Mouse (Mus musculus) cerebellum, adult 8-10 months (tissue): Measurements from ENCODE around the gene Zdhhc11.
"Not testable (repeated sequence)": the region's sequence is repeated elsewhere in the genome, so short reads cannot be mapped to it uniquely, and the experiment has no call there.

Experiments used
- DNase-seq: peaks from one replicate; pipeline ENCODE4 v3.0.0; 2022

Gene Zdhhc11

DNA sequence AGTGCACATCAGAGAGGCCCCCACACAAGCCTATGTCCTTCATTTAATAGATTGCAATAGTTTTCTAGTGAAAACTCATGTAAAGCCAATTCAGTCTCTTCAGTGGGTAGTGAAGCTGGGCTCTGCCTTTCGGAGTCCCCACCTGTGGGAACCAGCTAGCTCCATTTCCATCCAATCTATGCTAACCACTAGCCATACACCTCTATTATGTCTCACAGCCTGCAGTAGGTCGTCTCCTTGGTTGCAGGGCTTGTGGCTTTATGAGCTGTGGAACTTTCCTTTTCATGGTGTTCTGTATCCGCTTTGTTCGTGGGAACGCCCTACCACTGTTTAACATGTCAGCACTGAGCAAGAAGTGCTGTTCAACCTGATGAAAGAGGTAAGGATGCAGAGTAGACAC is at the start of gene Zdhhc11:
Gene Zdhhc11 (plus strand): TSS at position 301 of the 400 bp plus-strand sequence.
- DNase-seq = no peak

DNA sequence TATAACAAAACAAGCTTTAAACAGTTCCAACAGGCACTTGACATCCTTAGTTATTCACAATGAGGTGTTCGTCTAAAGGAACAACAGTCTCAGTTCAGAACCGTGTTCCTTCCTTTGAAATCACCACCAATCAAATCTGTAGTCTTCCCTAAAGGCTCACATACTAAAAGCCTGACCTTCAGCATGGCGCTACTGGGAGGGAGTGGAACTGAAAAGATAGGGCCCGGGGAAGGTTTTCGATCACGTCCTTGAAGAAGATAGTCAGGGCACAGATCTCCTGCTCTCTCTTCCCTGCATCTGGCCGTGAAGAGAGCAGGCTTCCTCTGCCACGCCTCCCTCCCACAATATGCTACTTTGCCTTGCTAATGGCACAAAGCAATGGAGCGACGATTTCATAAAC is 31.4 kb upstream of the Zdhhc11 start:
- DNase-seq = no peak

- DNase-seq = no peak
These were observed 26.7 kb upstream of the Zdhhc11 start for GRCm38 (mm10) chr13:73936938-73937320.

DNA sequence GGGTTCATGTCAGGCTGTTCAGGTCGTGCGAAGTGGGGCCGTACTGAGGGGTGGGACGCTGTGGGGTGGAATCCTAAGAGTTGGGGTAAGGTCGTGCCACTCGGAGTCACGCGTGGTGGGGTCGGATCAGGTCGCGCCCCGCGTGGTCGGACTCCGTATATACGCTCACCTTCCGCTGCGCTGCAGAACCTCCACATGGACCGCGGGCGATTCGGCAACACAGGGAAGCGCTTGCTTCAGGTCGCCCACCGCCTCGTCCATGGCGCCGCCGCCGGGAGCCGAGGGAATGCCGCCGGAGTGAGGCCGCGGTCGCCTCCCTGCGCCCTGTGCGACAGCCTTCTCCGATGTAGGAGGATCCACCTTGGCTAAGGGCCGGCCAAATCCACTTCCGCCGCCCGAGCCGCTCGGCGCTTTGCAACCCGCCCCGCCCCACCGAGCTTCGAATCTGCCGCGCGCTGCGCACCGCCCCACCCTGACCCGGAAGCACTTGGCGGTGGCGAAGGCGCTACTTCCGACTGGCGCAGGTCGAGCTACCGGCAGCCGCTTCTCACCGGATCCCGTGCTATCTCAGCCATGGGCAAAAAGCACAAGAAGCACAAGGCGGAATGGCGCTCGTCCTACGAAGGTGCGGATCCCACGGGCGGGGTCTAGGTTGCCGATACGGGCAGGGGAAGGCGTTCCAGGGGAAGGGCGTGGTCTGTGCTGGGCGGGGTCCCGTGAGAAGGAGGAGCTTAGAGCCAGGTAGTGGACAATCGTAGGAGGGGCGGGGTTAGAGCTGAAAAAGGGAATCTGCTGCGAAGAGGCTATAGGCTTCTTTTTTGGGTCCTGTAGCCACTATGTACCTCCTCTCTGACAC is 26.1 kb upstream of the Zdhhc11 start, which contains the start of the genes Trip13 and Brd9:
Gene Trip13 (minus strand): TSS at position 464 of the 856 bp plus-strand sequence.
Gene Brd9 (plus strand): TSS at position 491 of the 856 bp plus-strand sequence.
- peak; percentile 91 for DNase-seq

DNA sequence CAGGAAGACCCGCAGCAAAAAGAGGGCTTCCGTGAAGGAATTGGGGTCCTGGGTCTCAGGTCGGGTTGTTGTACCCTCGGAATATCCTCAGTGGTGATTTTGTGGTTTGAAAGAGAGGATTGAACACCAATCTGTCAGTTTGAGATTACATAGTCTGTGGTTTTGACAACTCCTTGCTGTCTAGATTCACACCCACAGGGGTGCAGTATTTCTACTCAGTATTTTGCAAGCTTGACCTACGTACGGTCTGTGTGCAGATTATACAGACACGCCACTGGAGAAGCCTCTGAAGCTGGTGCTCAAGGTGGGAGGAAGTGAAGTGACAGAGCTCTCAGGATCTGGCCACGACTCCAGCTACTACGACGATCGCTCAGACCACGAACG is 25.5 kb upstream of the Zdhhc11 start:
- DNase-seq = no peak

DNA sequence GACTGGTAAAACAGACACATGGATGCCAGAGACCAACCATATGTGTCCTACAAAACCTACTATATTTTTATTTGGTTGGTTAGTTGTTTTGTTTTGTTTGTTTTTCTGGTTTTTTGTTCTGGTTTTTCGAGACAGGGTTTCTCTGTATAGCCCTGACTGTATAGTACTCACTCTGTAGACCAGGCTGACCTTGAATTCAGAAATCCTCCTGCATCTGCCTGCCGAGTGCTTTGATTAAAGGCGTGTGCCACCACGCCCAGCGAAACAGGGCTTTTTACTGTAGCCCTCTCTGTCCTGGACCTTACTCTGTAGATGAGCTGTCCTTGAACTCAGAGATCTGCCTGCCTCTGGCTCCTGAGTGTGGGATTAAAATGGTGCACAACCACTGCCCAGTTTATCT is 24.6 kb upstream of the Zdhhc11 start:
- no peak for DNase-seq

GRCm38 (mm10) chr13:73944606-73945005 is 19.0 kb upstream of the Zdhhc11 start:
- DNase-seq = no peak

DNA sequence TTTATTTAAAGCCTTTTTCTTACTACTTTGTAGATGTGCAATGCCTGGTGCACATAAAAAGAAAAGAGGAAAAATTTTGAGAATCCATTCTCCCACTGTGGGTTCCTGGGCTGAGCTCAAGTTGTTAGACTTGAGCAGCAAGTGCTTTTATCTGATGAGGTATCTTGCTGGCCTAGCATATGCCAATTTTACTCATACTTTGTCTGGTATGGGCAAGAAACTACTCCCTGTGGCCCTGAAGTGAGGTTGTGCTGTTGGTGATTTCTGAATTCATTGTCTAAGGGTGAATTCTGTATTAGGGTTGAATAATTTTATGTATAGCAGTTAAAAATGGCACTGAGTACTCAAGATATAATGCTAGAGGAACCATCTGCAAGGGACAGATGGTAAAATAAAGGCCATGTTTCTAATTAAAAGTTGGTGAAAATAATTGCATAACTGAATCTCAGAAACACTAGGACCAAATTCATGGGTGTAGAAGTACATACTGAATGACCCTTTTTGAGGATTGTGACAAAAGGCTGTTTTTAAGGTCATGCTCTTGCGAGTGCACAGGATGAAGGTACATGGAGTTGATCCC is 10.0 kb upstream of the Zdhhc11 start:
- no peak for DNase-seq

DNA sequence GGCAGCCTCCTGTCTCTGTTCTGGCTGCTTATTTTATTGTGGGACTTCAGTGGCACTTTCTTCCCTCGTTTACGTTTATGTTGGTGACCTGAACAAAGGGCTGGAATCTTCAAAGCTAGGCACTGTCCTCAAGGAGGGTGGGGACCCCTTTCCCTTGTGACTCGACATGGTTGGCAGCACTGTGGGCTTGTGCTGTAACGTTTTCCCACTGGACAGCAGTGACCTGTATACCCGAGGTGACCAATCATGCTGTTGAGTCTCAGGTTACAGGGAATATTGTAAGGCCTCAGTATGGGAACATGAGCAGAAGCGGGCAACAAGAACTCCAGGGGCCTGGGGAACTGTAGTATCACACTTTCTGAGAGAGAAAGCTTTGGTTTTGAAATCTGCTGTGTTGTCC is 9.0 kb upstream of the Zdhhc11 start:
- no peak for DNase-seq

GRCm38 (mm10) chr13:73955531-73955930 is 8.1 kb upstream of the Zdhhc11 start:
- no peak for DNase-seq

GRCm38 (mm10) chr13:73960117-73960652 is 3.5 kb upstream of the Zdhhc11 start:
- DNase-seq = no peak

GRCm38 (mm10) chr13:73961177-73961576 is 2.5 kb upstream of the Zdhhc11 start:
- no peak for DNase-seq

DNA sequence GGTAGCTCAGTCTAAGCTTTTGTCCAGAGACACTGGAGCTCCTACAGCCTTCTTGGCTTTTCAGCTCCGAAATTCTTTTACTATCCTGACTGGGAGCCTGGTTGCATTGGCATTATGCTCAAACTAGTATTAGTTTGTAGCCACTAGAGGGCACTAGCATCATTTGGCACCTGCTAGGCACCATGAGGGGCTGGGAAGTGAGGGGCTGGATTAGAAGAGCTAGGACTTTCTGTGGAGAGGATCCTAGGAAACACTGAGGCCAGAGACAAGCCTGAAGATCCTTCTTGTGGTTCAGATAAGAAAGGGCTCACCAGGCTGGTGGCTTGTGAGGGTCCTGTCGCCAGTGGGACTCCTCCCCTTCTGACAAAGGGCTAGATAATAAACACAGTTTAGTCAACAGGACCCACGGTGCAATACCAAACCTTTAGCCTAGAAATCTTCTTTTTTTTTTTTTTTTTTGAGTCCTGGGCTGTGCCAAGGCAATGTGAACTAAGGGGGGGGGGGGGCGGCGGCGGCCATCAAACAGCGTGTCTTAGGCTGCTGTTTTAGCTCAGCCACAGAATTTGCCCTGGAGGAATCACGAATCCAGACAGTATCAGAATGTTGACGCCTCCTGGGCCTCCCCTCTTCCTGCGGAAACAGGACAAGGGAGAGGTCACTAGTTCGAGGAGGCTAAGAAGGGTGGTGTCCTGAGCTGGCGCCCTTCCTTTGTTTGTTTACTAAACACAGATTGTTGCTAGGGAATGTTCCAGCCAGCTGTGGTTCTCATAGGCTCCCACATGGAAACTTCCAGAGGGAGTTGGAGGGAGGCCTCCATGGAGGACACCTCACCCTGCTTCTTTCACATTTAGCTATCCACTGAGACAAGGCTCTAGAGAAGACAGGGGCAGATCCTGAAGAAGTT is 7.1 kb downstream of the Zdhhc11 start:
- DNase-seq = peak; percentile 53

- no peak for DNase-seq
These were observed 10.9 kb downstream of the Zdhhc11 start for GRCm38 (mm10) chr13:73974523-73974922.

DNA sequence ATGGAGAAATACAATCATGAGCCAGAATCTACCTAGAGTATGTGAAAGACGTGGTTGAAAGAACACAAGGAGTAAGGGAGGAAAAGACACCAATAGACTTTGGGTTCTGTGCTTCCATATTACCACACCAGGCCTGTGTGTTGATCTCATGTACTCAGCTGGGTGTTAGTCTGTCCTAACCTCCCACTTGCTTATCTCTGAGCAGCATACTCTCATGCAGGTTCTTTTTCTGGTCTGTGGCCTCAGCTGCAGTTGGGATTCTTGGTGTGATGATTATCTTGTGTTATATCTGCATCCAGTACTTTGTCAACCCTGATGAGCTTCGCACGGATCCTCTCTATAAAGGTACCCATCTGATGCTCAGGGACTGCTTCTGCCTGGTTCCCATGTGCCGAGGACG is 13.3 kb downstream of the Zdhhc11 start:
- DNase-seq = no peak

DNA sequence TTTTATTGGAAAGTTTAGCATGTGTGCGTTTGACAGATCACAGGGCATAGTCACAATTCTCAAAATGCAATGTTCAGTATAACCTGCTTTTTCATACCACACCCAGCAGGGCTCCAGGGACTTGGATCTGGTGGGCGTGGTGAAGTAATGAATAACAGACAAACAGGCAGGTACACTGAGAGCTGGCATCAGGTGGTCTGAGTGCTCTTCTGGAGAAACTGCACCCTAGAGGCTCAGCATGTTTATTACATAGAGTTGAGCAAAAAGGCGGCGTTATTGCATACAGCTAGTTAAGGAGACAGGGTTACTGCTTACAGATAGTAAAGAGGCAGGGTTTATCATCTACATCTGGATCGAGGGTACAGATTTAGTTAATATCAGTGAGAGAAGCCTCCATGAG is 26.7 kb downstream of the Zdhhc11 start:
- no peak for DNase-seq

GRCm38 (mm10) chr13:73990761-73991160 is 27.1 kb downstream of the Zdhhc11 start:
- DNase-seq = no peak

GRCm38 (mm10) chr13:73991267-73991666 is 27.6 kb downstream of the Zdhhc11 start:
- no peak for DNase-seq

GRCm38 (mm10) chr13:73996456-73996855 is 32.8 kb downstream of the Zdhhc11 start:
- no peak for DNase-seq

DNA sequence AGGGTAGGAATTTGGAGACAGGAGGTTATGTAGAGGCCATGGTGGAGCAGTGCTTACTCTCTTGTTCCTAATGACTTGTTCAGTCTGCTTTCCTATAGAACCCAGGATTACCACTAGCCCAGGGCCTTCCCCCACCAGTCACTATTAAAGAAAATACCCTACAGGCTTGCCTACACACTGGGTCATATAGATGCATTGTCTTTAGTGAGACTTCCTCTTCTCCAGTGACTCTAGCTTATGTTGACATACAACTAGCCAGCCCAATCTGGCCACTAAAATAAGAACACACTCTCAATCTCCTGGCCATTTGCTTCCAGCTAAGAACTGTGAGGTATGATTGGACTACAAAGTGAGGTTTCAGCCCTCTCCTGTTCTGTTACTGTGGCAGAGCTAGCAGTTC is 36.9 kb downstream of the Zdhhc11 start:
- no peak for DNase-seq

DNA sequence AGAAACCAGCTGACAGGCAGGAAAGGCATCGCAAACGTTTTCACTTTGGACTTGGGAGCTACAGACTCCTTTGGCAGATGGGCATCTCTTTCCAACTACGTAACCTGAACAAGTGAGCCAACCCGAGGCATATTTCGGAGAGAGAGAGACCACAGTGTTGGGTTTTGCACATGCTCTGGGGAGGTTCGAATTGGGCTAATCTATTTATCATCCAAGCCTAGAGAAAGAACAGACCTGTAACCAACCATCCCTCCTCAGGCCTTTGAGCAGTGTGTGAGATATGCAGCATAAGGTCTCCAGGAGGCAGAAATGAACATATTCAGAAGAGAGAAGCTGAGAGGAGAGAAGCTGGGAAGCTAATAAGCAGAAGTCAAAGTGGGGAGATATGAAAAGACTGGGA is 37.3 kb downstream of the Zdhhc11 start:
- DNase-seq = no peak

DNA sequence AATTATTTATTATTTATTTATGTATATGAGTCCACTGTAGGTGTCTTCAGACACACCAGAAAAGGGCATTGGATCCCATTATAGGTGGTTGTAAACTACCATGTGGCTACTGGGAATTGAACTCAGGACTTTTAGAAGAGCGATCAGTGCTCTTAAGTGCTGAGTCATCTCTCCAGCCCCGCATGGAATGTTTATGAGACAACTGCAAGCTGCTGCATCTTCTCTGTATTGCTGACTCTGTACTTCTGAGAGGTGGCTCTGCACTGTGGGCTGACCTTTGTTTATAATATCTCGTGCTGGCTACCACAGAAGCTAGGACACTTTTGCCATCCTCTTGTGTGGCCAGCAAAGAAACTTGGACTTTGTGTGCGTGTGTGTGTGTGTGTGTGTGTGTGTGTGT is 37.8 kb downstream of the Zdhhc11 start:
- DNase-seq = no peak

GRCm38 (mm10) chr13:74006881-74007280 is 43.2 kb downstream of the Zdhhc11 start:
- not testable (repeated sequence) for DNase-seq
